Mouse (Mus musculus) lung, postnatal 0 days (tissue): ENCODE results near the gene Ano3.

ENCODE experiments used
- CTCF ChIP-seq: IDR thresholded peaks from 2 replicates; pipeline ENCODE4 v1.5.1; 2016; ENCODE audit warnings: antibody characterized with exemption, mild to moderate bottlenecking
- EP300 ChIP-seq: IDR thresholded peaks from 2 replicates; pipeline ENCODE4 v1.6.1; 2016; ENCODE audit warnings: antibody characterized with exemption, mild to moderate bottlenecking, control low read depth

- TF ChIP-seq EP300 (no peak), CTCF (no peak)
Measured at GRCm38 (mm10) chr2:110710055-110710720, 240.5 kb downstream of the Ano3 start.
